8 mouse cellular contexts compared by ENCODE assay signal in genomic region chr12:103242591-103243025, GRCm38 (mm10). TPM values are rescaled to one million over a fixed set of nuclear protein-coding genes. Genes with fewer than 3 reads are reported as not detected.
DNase-seq lines count a peak whose midpoint lies in the region; ATAC-seq lines count a peak whose summit lies in the region.

No protein-coding gene starts in this region.

- H3K27me3 ChIP-seq in intestine, embryonic 16.5 days (replicated peaks; ENCODE audit: control insufficient read depth, insufficient read depth, low read length): peaks cover 23% of the 10 kb centered on the region
- peaks cover 8% of the 10 kb centered on the region; the same call in 1 of the 2 replicates for H3K27me3 ChIP-seq in midbrain, embryonic 11.5 days (ENCODE audit: control insufficient read depth, insufficient read depth, low read length)
- H3K27me3 ChIP-seq in stomach, embryonic 14.5 days (ENCODE audit: control insufficient read depth, insufficient read depth, low read length): no peaks in the 10 kb centered on the region

- intact Hi-C loops in left cerebral cortex, postnatal 36 days (cut with DNase I): loop anchor here (2.0 to 5.0 kb wide), 2 partner anchors 60 to 100 kb away; no protein-coding TSS in a partner anchor

- H3K4me2 ChIP-seq in intestine, embryonic 16.5 days (ENCODE audit: low read depth, low read length): peak overlapping the region; percentile 88
- H3K4me2 ChIP-seq in midbrain, embryonic 11.5 days: peak overlapping the region; percentile 86
- peak overlapping the region; percentile 88 for H3K4me2 ChIP-seq in stomach, embryonic 14.5 days (replicated peaks; ENCODE audit: low read depth, low read length)

- H3K4me3 ChIP-seq in intestine, embryonic 16.5 days (ENCODE audit: low read length): peak overlapping the region; percentile 69
- peak overlapping the region; percentile 62 for H3K4me3 ChIP-seq in midbrain, embryonic 11.5 days (ENCODE audit: low read depth, low read length)
- H3K4me3 ChIP-seq in stomach, embryonic 14.5 days (ENCODE audit: low read depth, low read length): peak overlapping the region; percentile 68

- under 1% methylated on average over 34 of the region's 34 CpGs for WGBS in intestine, embryonic 16.5 days
- under 1% methylated on average over 32 of the region's 34 CpGs for WGBS in midbrain, embryonic 11.5 days
- WGBS in stomach, embryonic 14.5 days: under 1% methylated on average over 34 of the region's 34 CpGs

- H3K9ac ChIP-seq in intestine, embryonic 16.5 days (ENCODE audit: low read depth, low read length): peak overlapping the region; percentile 76
- H3K9ac ChIP-seq in midbrain, embryonic 11.5 days (ENCODE audit: low read length): peak overlapping the region; percentile 92
- peak overlapping the region; percentile 57 for H3K9ac ChIP-seq in stomach, embryonic 14.5 days (replicated peaks; ENCODE audit: low read depth, low read length)

- H3K27ac ChIP-seq in intestine, embryonic 16.5 days (ENCODE audit: low read length): peak overlapping the region; percentile 64
- peak overlapping the region; percentile 79 for H3K27ac ChIP-seq in midbrain, embryonic 11.5 days (ENCODE audit: low read depth, low read length)
- H3K27ac ChIP-seq in stomach, embryonic 14.5 days (ENCODE audit: low read length): peak overlapping the region; percentile 86

- ATAC-seq in intestine, embryonic 16.5 days: peak; percentile 84
- ATAC-seq in midbrain, embryonic 11.5 days (ENCODE audit: low FRiP score): peak; percentile 79
- ATAC-seq in stomach, embryonic 14.5 days (ENCODE audit: insufficient number of reproducible peaks, insufficient read depth, low FRiP score, low read depth): peak; percentile 71; the same call in 1 of the 2 replicates

- H3K9me3 ChIP-seq in intestine, embryonic 16.5 days (ENCODE audit: control insufficient read depth, low read length): no peaks in the 10 kb centered on the region
- H3K9me3 ChIP-seq in midbrain, embryonic 11.5 days (ENCODE audit: control insufficient read depth, low read length): no peaks in the 10 kb centered on the region
- H3K9me3 ChIP-seq in stomach, embryonic 14.5 days (ENCODE audit: control insufficient read depth, low read depth, low read length): no peaks in the 10 kb centered on the region

- peaks cover 7% of the 10 kb centered on the region for H3K4me1 ChIP-seq in intestine, embryonic 16.5 days (ENCODE audit: control insufficient read depth, insufficient read depth, low read length)
- H3K4me1 ChIP-seq in midbrain, embryonic 11.5 days (ENCODE audit: control insufficient read depth, insufficient read depth, low read length): peaks cover 17% of the 10 kb centered on the region
- no peaks in the 10 kb centered on the region for H3K4me1 ChIP-seq in stomach, embryonic 14.5 days (ENCODE audit: control insufficient read depth, insufficient read depth, low read length)

- no peaks in the 10 kb centered on the region for H3K36me3 ChIP-seq in intestine, embryonic 16.5 days (ENCODE audit: control insufficient read depth, insufficient read depth, low read length)
- H3K36me3 ChIP-seq in midbrain, embryonic 11.5 days (ENCODE audit: control insufficient read depth, insufficient read depth, low read length): no peaks in the 10 kb centered on the region
- H3K36me3 ChIP-seq in stomach, embryonic 14.5 days (ENCODE audit: control insufficient read depth, insufficient read depth, low read length): no peaks in the 10 kb centered on the region

- DNase-seq in adrenal gland, adult 18-20 months (ENCODE audit: low spot score in 2 of 2): peak; percentile 46 to 55
- peak; percentile 70 for DNase-seq in embryo, embryonic 10.5 days (ENCODE audit: low spot score)
- DNase-seq in gastrocnemius, postnatal 25 days: peak; percentile 55
- peak; percentile 53 to 71 for DNase-seq in left cerebral cortex, postnatal 36 days (ENCODE audit: low spot score in 2 of 2)
- peak; percentile 95 for DNase-seq in midbrain, embryonic 11.5 days (ENCODE audit: low spot score, missing footprints)
- no peak for DNase-seq in spleen, postnatal 14 days (ENCODE audit: low spot score in 2 of 2)

RNA-seq across cellular contexts. Expression of gene Prima1, which starts 0.7 kb away (rescaled TPM):
- 1 to 10 TPM in 1 of 2 experiments, under 1 TPM in 1; 0.80 to 1.2 TPM for total RNA-seq in adrenal gland, adult 18-20 months (2021)
- 10 to 100 TPM; 20.1 to 21.1 TPM for total RNA-seq in gastrocnemius, postnatal 25 days (2021)
- polyA plus RNA-seq in intestine, embryonic 16.5 days (2015; fragmentation: Nextera tagmentation; extraction: Ambion mirVana): 0.65 and 0.76 TPM in 2 replicates
- total RNA-seq in left cerebral cortex, postnatal 36 days (2021): 1 to 10 TPM; 6.6 to 6.9 TPM
- 2.0 and 2.3 TPM in 2 replicates for polyA plus RNA-seq in midbrain, embryonic 11.5 days (2014; fragmentation: Nextera tagmentation; extraction: Ambion mirVana)
- polyA plus RNA-seq in stomach, embryonic 14.5 days (2014; fragmentation: Nextera tagmentation; extraction: Ambion mirVana): 3.4 and 3.5 TPM in 2 replicates

Comparison
In these comparisons a context has a peak if more than half of its experiments do, and no peak if none do; other contexts are left out.
1. DNase-seq: peak in adrenal gland, adult 18-20 months (2 of 2), embryo, embryonic 10.5 days (single experiment), gastrocnemius, postnatal 25 days (single experiment), left cerebral cortex, postnatal 36 days (2 of 2) and midbrain, embryonic 11.5 days (single experiment); none in spleen, postnatal 14 days (0 of 2).
2. Peak in every context shown above with its lines, with median percentiles within 50 percentile points of each other: ATAC-seq, H3K27ac ChIP-seq, H3K4me2 ChIP-seq, H3K4me3 ChIP-seq and H3K9ac ChIP-seq.